Mouse (Mus musculus): Measurements from ENCODE around the gene Pamr1. TPM values are rescaled to one million over a fixed set of nuclear protein-coding genes. Genes with fewer than 3 reads are reported as not detected.

The Pamr1 gene
- not detected for polyA plus RNA-seq (2017; shearing (Covaris generic))

GRCm38 (mm10) chr2:102549611-102550266 is at the start of gene Pamr1:
Gene Pamr1 (plus strand): TSS chr2:102550012.

GRCm38 (mm10) chr2:102658163-102658660 is 108.4 kb downstream of the Pamr1 start, which contains the start of gene Slc1a2:
Gene Slc1a2 (plus strand): TSS chr2:102658659.

Other genes with a start within 250 kb of the Pamr1 start
- gene Trim44, start 142.2 kb upstream of the Pamr1 start, polyA plus RNA-seq (2017; shearing (Covaris generic)), result 44.2 TPM
- gene Fjx1, start 97.5 kb upstream of the Pamr1 start, polyA plus RNA-seq (2017; shearing (Covaris generic)), result not detected
- not detected for gene Slc1a2, start 108.6 kb downstream of the Pamr1 start, polyA plus RNA-seq (2017; shearing (Covaris generic))